Mouse (Mus musculus): ENCODE results near the gene Sco2. TPM values are rescaled to one million over a fixed set of nuclear protein-coding genes. Genes with fewer than 3 reads are reported as not detected.

Sco2 gene
- total RNA-seq, 2 experiments from 2014 or later: 29.7 to 32.4 TPM

DNA sequence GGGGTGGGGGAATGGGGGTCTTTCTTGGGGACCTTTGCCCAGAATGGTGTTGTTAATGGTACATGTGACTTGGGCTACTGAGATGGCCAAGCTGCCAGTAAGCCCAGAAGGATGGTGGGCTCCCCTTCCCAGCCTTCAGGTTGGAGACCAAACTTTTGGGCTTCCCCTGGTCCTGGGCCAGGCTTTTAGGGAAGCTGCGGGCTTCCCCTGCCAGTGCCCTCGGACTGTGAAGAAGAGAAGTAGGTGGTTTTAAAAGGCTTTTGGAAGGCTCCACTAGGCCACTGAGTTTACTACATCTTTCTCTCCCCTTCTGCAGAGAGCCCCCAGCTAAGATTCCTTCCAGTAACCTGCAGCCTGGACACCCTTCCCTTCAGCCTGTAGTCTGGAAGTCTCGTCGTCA is 50.0 kb downstream of the Sco2 start:
- DNase-seq: no peak

DNA sequence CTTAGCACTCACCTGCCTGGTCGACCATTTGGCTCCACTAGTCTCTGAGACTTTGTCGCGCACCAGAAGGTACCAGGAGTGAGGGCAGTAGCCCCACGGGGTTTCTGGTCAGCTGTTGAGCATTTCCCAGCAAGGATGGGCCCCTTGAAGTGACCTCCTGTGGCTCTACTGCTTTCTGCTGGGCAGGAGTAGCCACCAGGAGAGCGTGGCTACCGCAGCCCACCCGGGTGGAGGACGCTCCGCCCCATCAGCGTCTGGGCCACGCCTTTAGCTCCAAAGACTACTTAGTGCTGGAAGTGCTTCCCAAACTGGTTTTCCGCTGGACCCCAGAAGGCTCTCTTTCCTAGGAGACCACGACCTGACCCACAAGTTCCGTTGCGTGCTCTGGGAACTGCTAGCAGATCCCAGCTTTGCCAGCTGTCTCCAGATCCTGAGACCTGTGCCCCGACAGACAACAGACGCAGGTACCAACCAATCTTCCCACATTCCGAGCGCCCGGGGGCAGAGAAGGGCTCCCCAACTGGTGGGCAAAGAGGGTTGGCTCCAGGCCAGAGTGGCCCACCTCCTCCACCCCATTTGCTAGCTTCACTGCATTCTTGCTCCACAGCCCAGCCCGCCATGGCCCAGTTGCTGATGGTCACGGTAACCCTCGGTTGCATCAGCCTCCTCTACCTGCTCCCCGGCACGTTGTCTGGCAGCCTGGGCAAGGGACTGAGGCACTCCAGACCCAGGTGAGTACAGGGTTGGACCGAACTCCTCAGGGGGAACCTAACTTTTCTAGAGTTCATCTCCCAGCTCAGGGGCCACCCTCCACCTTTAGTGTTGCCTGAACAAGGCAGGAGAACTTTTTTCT is 50.8 kb downstream of the Sco2 start, which contains the start of gene Adm2:
Gene Adm2, plus strand, starts transcription at position 51 of the 853 bp plus-strand sequence.
- no peak for DNase-seq

Other genes with a start within 250 kb of the Sco2 start
- gene Hdac10, start 245.1 kb downstream of the Sco2 start, total RNA-seq (2021): 10 to 100 TPM in 1 of 2 experiments, 1 to 10 TPM in 1; 9.9 to 14.3 TPM
- 10 to 100 TPM in 1 of 2 experiments, 1 to 10 TPM in 1; 8.8 to 10.6 TPM for gene Mapk12, start 233.1 kb downstream of the Sco2 start, total RNA-seq (2021)
- gene Mapk11, start 224.2 kb downstream of the Sco2 start, total RNA-seq (2021): 1 to 10 TPM; 2.5 to 3.7 TPM
- gene Plxnb2, start 193.1 kb downstream of the Sco2 start, total RNA-seq (2021): 100 to 1,000 TPM; 110 to 130 TPM
- gene Dennd6b, start 177.3 kb downstream of the Sco2 start, total RNA-seq (2021): 1 to 10 TPM; 4.9 to 5.2 TPM
- 10 to 100 TPM; 39.6 to 49.0 TPM for gene Ppp6r2, start 162.3 kb downstream of the Sco2 start, total RNA-seq (2021)
- 10 to 100 TPM; 76.7 to 88.9 TPM for gene Sbf1, start 58.5 kb downstream of the Sco2 start, total RNA-seq (2021)
- gene Adm2, start 51.1 kb downstream of the Sco2 start, total RNA-seq (2021): not detected
- gene Miox, start 39.4 kb downstream of the Sco2 start, total RNA-seq (2021): not detected
- gene Lmf2, start 18.2 kb downstream of the Sco2 start, total RNA-seq (2021): 10 to 100 TPM; 36.8 to 38.2 TPM
- 10 to 100 TPM; 83.1 to 87.5 TPM for gene Ncaph2, start 18.1 kb downstream of the Sco2 start, total RNA-seq (2021)
- gene Tymp, start 3.2 kb upstream of the Sco2 start, total RNA-seq (2021): under 1 TPM; 0.33 to 0.56 TPM
- gene Odf3b, start 5.4 kb upstream of the Sco2 start, total RNA-seq (2021): not detected
- gene Klhdc7b, start 11.1 kb upstream of the Sco2 start, total RNA-seq (2021): not detected
- not detected for gene Syce3, start 36.7 kb upstream of the Sco2 start, total RNA-seq (2021)
- 100 to 1,000 TPM in 1 of 2 experiments, 10 to 100 TPM in 1; 84.6 to 143 TPM for gene Cpt1b, start 52.0 kb upstream of the Sco2 start, total RNA-seq (2021)
- 1 to 10 TPM; 1.3 to 1.4 TPM for gene C730034F03Rik, start 55.7 kb upstream of the Sco2 start, total RNA-seq (2021)
- gene Gm44502, start 55.9 kb upstream of the Sco2 start, total RNA-seq (2021): 1 to 10 TPM in 1 of 2 experiments, not detected in 1; 1.4 TPM
- gene Chkb, start 56.1 kb upstream of the Sco2 start, total RNA-seq (2021): 10 to 100 TPM; 57.8 to 63.2 TPM
- 1 to 10 TPM; 6.6 to 8.5 TPM for gene Mapk8ip2, start 80.1 kb upstream of the Sco2 start, total RNA-seq (2021)
- gene Arsa, start 103.6 kb upstream of the Sco2 start, total RNA-seq (2021): 10 to 100 TPM; 20.7 to 22.4 TPM
- 10 to 100 TPM; 30.7 to 51.0 TPM for gene Shank3, start 125.8 kb upstream of the Sco2 start, total RNA-seq (2021)
- not detected for gene Acr, start 194.5 kb upstream of the Sco2 start, total RNA-seq (2021)
- 10 to 100 TPM in 1 of 2 experiments, 1 to 10 TPM in 1; 8.4 to 10.9 TPM for gene Rabl2, start 218.1 kb upstream of the Sco2 start, total RNA-seq (2021)

Data from adrenal gland, postnatal 36 days (tissue).